ENCODE assay signal across 20 mouse cellular contexts in genomic region chr4:143001486-143001885, GRCm38 (mm10).
DNase-seq lines count a peak whose midpoint lies in the region; ATAC-seq lines count a peak whose summit lies in the region.
"Had no signal": no experiment of that assay in that cellular context is flagged by ENCODE, and none has a peak within 500 bp of the region (broad histone marks: within the 10 kb centered on the region; RNA-seq: fewer than 3 reads in every experiment).

No protein-coding gene starts in this region.

- ATAC-seq in limb, embryonic 13.5 days (ENCODE audit: low FRiP score, low read depth): no peak
- ATAC-seq: CD4-positive, CD25-positive, alpha-beta regulatory T cell, adult 4 months; forebrain, embryonic 13.5 days; forebrain, embryonic 15.5 days; forebrain, postnatal 0 days had no signal

- peak; percentile 54 for DNase-seq in forelimb bud, embryonic 11.5 days (ENCODE audit: low read depth, low spot score)
- DNase-seq in limb, embryonic 10.5 days (ENCODE audit: low spot score): no peak
- no peak for DNase-seq in thymus, postnatal 10 days (ENCODE audit: low spot score in 2 of 2)
- DNase-seq in Muller cell, postnatal 12 days (ENCODE audit: inconsistent ontology term): no peak
- DNase-seq: adrenal gland, adult 2 months; adrenal gland, postnatal 10 days; adrenal gland, postnatal 36 days; cerebellum, adult 11-12 months; cerebellum, adult 2 months; cerebellum, adult 9-10 months; cerebellum, postnatal 25 days; forebrain, postnatal 0 days had no signal

- H3K4me3 ChIP-seq in limb, embryonic 10.5 days: no peak overlapping the region
- H3K4me3 ChIP-seq in limb, embryonic 13.5 days: no peak overlapping the region
- H3K4me3 ChIP-seq: embryonic facial prominence, embryonic 10.5 days; embryonic facial prominence, embryonic 12.5 days; forebrain, embryonic 13.5 days; forebrain, embryonic 15.5 days had no signal

- H3K4me1 ChIP-seq in limb, embryonic 10.5 days: peaks cover 10% of the 10 kb centered on the region
- 0 out of 2 replicates have a peak, but pooled peaks cover 9% of the 10 kb centered on the region for H3K4me1 ChIP-seq in limb, embryonic 13.5 days
- H3K4me1 ChIP-seq: forebrain, embryonic 15.5 days had no signal

- 0 out of 2 replicates have a peak overlapping the region, but pooled peaks have one; percentile 50 for H3K27ac ChIP-seq in limb, embryonic 10.5 days
- no peak overlapping the region for H3K27ac ChIP-seq in limb, embryonic 13.5 days
- H3K27ac ChIP-seq: embryonic facial prominence, embryonic 10.5 days; embryonic facial prominence, embryonic 12.5 days; forebrain, embryonic 13.5 days; forebrain, embryonic 15.5 days had no signal

- no peaks in the 10 kb centered on the region for H3K27me3 ChIP-seq in limb, embryonic 10.5 days (ENCODE audit: low read depth, poor library complexity, severe bottlenecking)
- no peaks in the 10 kb centered on the region for H3K27me3 ChIP-seq in limb, embryonic 13.5 days
- H3K27me3 ChIP-seq: CH12.LX; embryonic facial prominence, embryonic 12.5 days; forebrain, embryonic 13.5 days; forebrain, embryonic 15.5 days had no signal

- no peak overlapping the region for H3K9ac ChIP-seq in limb, embryonic 13.5 days
- H3K9ac ChIP-seq: embryonic facial prominence, embryonic 12.5 days; forebrain, embryonic 13.5 days; forebrain, embryonic 15.5 days; forebrain, postnatal 0 days had no signal

- no peaks in the 10 kb centered on the region for H3K36me3 ChIP-seq in limb, embryonic 10.5 days
- no peaks in the 10 kb centered on the region for H3K36me3 ChIP-seq in limb, embryonic 13.5 days
- H3K36me3 ChIP-seq: embryonic facial prominence, embryonic 10.5 days; embryonic facial prominence, embryonic 12.5 days; forebrain, embryonic 15.5 days; G1E had no signal

- H3K9me3 ChIP-seq in limb, embryonic 10.5 days (replicated peaks): no peaks in the 10 kb centered on the region
- H3K9me3 ChIP-seq in limb, embryonic 13.5 days: no peaks in the 10 kb centered on the region
- H3K9me3 ChIP-seq: embryonic facial prominence, embryonic 10.5 days; embryonic facial prominence, embryonic 12.5 days; forebrain, embryonic 13.5 days; forebrain, embryonic 15.5 days had no signal

- 0 out of 2 replicates have a peak overlapping the region, but pooled peaks have one; percentile 14 for H3K4me2 ChIP-seq in limb, embryonic 13.5 days (replicated peaks)
- H3K4me2 ChIP-seq: embryonic facial prominence, embryonic 12.5 days; forebrain, embryonic 13.5 days; forebrain, embryonic 15.5 days had no signal

- 68% methylated on average over 5 of the region's 5 CpGs for WGBS in limb, embryonic 10.5 days
- WGBS in limb, embryonic 13.5 days: 45% methylated on average over 5 of the region's 5 CpGs
